Mouse (Mus musculus): ENCODE results near the gene Tnfrsf9. TPM values are rescaled to one million over a fixed set of nuclear protein-coding genes. Genes with fewer than 3 reads are reported as not detected.
A peak's percentile ranks its signal among the peaks of the same experiment; 100 is the strongest.

The Tnfrsf9 gene
- polyA plus RNA-seq, 1 experiment, result not detected

DNA sequence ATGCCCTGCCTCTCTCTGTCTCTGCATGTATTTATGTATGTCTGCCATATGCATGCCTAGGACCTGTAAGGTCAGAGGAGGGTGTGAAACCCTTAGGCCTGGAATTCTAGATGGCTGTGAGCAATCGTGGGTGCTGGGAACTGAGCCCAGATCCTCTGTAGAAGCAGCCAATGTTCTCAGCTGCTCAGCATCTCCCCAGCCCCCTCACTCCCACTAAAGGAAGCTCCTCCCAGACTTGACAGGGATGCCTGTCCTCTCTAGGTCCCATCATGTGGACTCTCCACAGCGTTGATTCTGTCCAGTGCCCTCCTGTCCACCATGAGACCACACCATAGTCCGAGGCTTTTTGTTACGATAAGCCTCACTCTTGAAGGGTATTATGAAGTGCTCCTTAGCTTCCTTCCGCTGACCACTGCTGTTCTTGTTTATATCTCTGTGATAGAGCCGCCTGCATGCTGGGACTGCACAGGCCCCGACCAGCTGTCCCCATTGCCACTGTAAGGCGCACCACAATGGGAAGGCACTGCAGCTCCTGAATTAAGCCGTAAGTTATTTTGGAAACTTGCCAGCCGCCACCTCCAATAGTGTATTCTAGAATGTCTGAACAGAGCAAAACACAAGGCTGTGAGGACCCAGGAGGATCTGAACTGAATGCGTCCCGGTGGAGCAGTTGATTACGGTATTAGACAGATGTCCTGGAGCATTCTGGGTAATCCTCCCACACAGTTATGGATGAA, 42.2 kb downstream of the Tnfrsf9 start:
- Histone ChIP-seq H3K4me1 (ENCODE audit: control insufficient read depth, insufficient read depth, low read length) (no peaks in the 10 kb centered on the region), H3K4me3 (ENCODE audit: insufficient read depth, low read length) (no peak overlapping the region), H3K27ac (ENCODE audit: insufficient read depth, low read depth, low read length) (no peak overlapping the region)
- TF ChIP-seq POLR2A (IDR thresholded peaks at IDR 0.05; ENCODE audit: borderline replicate concordance, low read depth, low read length), result no peak
- no peak for TF ChIP-seq CTCF (IDR thresholded peaks at IDR 0.05; ENCODE audit: low read depth, low read length)

DNA sequence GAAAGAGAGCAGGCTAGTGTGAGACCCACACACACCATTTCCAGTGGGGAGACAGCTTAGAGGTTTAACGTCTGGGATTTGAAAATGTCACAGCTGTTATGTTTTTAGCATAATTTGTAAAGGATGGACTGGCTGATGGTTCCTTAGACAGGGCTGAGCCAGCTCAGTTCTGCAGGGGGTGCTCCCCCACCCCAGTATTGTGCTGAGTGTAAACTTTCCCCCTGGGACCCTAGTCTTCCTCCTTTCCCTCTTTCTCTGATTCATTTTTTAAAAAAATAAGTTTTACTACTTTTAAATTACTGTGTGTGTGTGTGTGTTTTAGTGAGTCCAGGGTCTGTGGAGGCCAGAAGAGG, 42.7 kb downstream of the Tnfrsf9 start:
- TF ChIP-seq CTCF (IDR thresholded peaks at IDR 0.05; ENCODE audit: low read depth, low read length) (no peak), POLR2A (IDR thresholded peaks at IDR 0.05; ENCODE audit: borderline replicate concordance, low read depth, low read length) (no peak)
- Histone ChIP-seq H3K27ac (ENCODE audit: insufficient read depth, low read depth, low read length) (no peak overlapping the region), H3K4me1 (ENCODE audit: control insufficient read depth, insufficient read depth, low read length) (no peaks in the 10 kb centered on the region), H3K4me3 (ENCODE audit: insufficient read depth, low read length) (no peak overlapping the region)

DNA sequence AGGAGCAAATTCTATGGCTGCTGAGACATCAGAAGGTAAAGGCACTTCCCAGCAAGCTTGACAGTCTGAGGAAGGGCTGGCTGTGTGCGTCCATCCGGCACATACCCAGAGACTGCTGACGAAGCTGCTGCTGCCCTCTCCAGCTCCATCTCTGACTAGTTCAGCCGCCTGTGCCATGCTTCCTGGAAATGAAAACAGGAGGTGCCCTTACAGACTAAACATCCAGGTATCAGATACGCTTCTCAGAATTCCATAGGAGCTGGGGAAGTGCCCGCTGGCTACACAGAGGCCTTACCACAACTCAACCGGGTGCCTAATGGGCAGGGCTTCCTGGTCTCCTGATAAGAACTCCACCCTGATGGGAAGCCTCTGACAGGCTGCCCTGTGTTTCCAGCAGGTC, 44.2 kb downstream of the Tnfrsf9 start:
- TF ChIP-seq CTCF (IDR thresholded peaks at IDR 0.05; ENCODE audit: low read depth, low read length), result no peak
- TF ChIP-seq POLR2A (IDR thresholded peaks at IDR 0.05; ENCODE audit: borderline replicate concordance, low read depth, low read length), result no peak
- Histone ChIP-seq H3K4me3 (ENCODE audit: insufficient read depth, low read length) (no peak overlapping the region), H3K4me1 (ENCODE audit: control insufficient read depth, insufficient read depth, low read length) (no peaks in the 10 kb centered on the region), H3K27ac (ENCODE audit: insufficient read depth, low read depth, low read length) (no peak overlapping the region)

DNA sequence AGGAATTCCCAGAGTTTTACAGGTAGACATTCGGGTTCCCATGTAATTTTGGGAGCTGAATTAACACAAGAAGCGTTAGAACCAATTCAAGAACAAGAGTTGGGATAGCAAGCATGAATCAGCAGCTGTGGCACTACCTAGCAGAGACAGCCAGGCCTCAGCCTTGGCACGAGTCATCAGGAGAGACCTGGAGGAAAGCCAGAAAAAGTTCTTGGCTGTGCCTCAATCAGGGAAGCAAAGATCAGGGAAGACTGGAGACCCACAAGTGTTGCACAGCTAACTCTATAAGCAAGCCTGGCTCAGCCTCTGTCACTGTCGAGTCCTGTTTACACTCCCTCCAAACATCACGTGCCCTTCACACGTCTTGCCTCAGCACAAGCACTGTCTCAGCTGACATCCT, 47.9 kb downstream of the Tnfrsf9 start:
- no peak overlapping the region for H3K4me3 ChIP-seq (ENCODE audit: insufficient read depth, low read length)
- no peaks in the 10 kb centered on the region for H3K4me1 ChIP-seq (ENCODE audit: control insufficient read depth, insufficient read depth, low read length)
- H3K27ac ChIP-seq (ENCODE audit: insufficient read depth, low read depth, low read length), result no peak overlapping the region
- TF ChIP-seq POLR2A (IDR thresholded peaks at IDR 0.05; ENCODE audit: borderline replicate concordance, low read depth, low read length), result no peak
- no peak for TF ChIP-seq CTCF (IDR thresholded peaks at IDR 0.05; ENCODE audit: low read depth, low read length)

DNA sequence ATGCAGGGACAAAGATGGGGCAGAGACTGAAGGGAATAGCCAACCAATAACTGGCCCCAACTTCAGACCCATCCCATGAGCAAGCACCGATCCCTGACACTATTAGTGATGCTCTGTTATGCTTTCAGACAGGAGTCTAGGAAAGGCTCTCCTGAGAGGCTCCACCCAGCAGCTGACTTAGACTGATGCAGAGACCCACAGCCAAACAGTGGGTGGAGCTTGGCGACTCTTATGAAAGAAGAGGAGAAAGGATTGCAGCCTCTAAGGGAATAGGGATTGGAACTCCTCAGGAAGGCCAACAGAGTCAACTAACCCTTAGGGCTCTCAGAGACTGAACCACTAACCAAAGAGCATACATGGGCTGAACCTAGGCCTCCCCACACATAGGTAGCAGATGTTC, 49.3 kb downstream of the Tnfrsf9 start:
- no peaks in the 10 kb centered on the region for H3K4me1 ChIP-seq (ENCODE audit: control insufficient read depth, insufficient read depth, low read length)
- H3K27ac ChIP-seq (ENCODE audit: insufficient read depth, low read depth, low read length), result no peak overlapping the region
- no peak overlapping the region for H3K4me3 ChIP-seq (ENCODE audit: insufficient read depth, low read length)
- TF ChIP-seq CTCF (IDR thresholded peaks at IDR 0.05; ENCODE audit: low read depth, low read length) (no peak), POLR2A (IDR thresholded peaks at IDR 0.05; ENCODE audit: borderline replicate concordance, low read depth, low read length) (no peak)

DNA sequence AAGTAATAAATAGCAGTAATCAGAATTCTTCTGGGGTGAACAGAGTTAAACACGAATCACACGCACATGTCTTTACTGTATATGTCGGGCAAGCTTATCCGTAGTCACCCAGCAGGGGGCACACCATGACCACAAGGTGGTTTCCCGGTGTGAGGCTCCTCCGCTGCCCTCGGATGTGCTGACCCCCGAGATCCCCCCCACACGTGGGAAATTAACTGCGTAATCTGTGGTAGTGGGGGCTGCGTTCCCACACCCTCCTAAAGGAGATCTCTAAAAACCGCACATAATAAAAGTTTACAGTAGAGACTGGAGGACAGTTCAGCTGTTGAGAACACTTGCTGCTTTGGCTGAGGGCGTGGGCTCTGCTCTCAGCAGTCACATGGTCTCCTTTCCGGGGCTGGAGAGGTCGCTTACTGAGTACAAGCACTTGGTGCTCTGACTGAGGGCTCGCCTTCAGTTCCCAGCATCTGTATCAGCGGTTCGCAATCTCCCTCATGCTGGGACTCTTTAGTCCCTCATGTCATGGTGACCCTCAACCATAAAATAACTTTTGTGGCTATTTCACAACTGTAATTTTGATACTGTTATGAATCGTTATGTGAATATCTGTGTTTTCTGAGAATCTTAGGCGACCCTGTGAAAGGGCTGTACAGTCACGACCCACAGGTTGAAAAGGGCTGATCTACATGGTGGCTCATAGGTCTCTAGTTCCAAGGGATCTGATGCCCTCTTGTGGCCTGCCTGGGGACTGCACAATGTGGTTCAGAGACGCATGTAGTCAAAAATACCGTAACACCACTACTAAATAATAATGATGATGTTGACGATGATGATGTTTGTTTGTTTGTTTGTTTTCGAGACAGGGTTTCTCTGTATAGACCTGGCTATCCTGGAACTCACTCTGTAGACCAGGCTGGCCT, 50.5 kb downstream of the Tnfrsf9 start:
- Histone ChIP-seq H3K4me1 (ENCODE audit: control insufficient read depth, insufficient read depth, low read length) (no peaks in the 10 kb centered on the region), H3K27ac (ENCODE audit: insufficient read depth, low read depth, low read length) (no peak overlapping the region), H3K4me3 (ENCODE audit: insufficient read depth, low read length) (peak overlapping the region; percentile 16)
- TF ChIP-seq CTCF (IDR thresholded peaks at IDR 0.05; ENCODE audit: low read depth, low read length) (peak; percentile 58; the same call in 1 of the 2 replicates), POLR2A (IDR thresholded peaks at IDR 0.05; ENCODE audit: borderline replicate concordance, low read depth, low read length) (no peak)

DNA sequence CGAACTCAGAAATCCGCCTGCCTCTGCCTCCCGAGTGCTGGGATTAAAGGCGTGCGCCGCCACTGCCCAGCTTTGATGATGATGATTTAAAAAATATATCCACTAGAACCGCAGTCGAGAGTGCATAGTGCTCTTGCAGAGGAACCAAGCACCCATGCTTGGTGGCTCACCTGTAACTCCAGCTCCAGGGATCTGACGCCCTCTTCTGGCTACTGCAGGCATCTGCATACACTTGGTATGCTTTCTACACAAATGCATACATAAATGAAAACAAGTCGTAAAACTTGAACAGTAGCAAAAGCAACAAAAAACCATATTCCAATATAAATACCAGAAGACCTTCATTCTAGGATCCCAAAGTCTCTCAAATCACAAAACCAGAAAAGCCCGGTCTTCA, 51.2 kb downstream of the Tnfrsf9 start:
- H3K27ac ChIP-seq (ENCODE audit: insufficient read depth, low read depth, low read length), result no peak overlapping the region
- H3K4me1 ChIP-seq (ENCODE audit: control insufficient read depth, insufficient read depth, low read length), result no peaks in the 10 kb centered on the region
- TF ChIP-seq POLR2A (IDR thresholded peaks at IDR 0.05; ENCODE audit: borderline replicate concordance, low read depth, low read length) (no peak), CTCF (IDR thresholded peaks at IDR 0.05; ENCODE audit: low read depth, low read length) (no peak)
- H3K4me3 ChIP-seq (ENCODE audit: insufficient read depth, low read length), result no peak overlapping the region

DNA sequence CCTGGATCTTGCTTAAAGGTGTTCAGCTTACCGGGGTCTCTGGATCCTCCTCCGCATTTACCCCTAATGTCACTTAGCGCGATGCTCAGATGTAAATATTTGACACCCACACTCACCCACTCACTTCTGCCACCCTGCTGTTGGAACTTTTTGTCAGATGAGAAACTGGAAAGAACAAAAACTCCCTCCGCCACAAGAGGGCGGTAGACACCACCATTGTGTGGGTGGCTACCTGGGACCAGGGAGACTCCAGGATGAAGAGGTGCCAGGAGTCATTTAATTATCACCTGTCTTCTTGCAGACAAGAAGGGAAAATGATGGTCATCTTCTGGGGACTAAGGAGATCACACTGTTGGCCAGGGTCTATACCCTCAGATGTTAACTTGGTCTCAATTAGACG, 52.2 kb downstream of the Tnfrsf9 start:
- TF ChIP-seq POLR2A (IDR thresholded peaks at IDR 0.05; ENCODE audit: borderline replicate concordance, low read depth, low read length), result no peak
- peak; percentile 78 for TF ChIP-seq CTCF (IDR thresholded peaks at IDR 0.05; ENCODE audit: low read depth, low read length)
- H3K4me3 ChIP-seq (ENCODE audit: insufficient read depth, low read length), result no peak overlapping the region

DNA sequence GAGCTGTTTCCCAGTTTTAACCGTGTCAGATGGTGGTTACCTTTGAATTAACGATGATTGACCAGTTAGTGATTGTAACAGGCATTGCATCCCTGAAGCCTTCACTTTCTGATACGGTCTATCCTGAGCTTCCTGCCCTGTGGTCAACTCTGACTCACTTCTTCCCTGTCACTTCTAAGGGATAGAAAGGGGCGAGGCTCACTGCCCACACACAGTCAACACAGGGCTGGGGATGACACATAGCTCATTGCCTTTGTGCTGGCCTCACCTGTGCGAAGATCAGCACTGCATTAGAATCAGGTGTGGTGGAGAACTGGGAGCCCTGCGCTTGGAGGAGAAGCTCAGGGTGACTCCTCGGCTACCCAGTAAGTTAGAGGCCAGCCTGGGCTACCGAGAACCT, 54.6 kb downstream of the Tnfrsf9 start:
- no peak overlapping the region for H3K4me3 ChIP-seq (ENCODE audit: insufficient read depth, low read length)
- H3K27ac ChIP-seq (ENCODE audit: insufficient read depth, low read depth, low read length), result no peak overlapping the region
- no peaks in the 10 kb centered on the region for H3K4me1 ChIP-seq (ENCODE audit: control insufficient read depth, insufficient read depth, low read length)
- TF ChIP-seq POLR2A (IDR thresholded peaks at IDR 0.05; ENCODE audit: borderline replicate concordance, low read depth, low read length), result no peak
- no peak for TF ChIP-seq CTCF (IDR thresholded peaks at IDR 0.05; ENCODE audit: low read depth, low read length)

More for the DNA sequence above, 52.2 kb downstream of the Tnfrsf9 start:
- no peak overlapping the region for H3K27ac ChIP-seq (ENCODE audit: insufficient read depth, low read depth, low read length)
- H3K4me1 ChIP-seq (ENCODE audit: control insufficient read depth, insufficient read depth, low read length), result no peaks in the 10 kb centered on the region

DNA sequence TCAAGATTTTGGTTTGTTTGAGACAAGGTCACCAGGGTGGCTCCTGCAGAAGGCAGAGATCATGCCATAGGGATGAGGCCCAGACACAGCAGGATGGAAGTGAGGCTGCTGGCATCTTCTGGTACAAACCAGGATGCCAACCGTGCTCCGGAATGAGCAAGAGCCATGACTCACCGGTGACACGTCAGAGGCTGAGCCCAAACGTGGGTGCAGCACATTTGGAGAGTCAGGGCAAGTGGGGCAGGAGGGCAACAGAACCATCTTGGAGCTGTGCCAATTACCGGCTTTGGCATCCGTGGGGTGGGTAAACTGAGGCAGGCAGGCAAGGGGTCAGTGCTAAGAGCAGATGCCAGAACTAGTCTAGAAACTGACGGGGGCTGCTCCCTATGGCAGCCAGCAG, 58.9 kb downstream of the Tnfrsf9 start:
- TF ChIP-seq POLR2A (IDR thresholded peaks at IDR 0.05; ENCODE audit: borderline replicate concordance, low read depth, low read length) (no peak), CTCF (IDR thresholded peaks at IDR 0.05; ENCODE audit: low read depth, low read length) (no peak)
- no peak overlapping the region for H3K27ac ChIP-seq (ENCODE audit: insufficient read depth, low read depth, low read length)
- H3K4me1 ChIP-seq (ENCODE audit: control insufficient read depth, insufficient read depth, low read length), result no peaks in the 10 kb centered on the region
- no peak overlapping the region for H3K4me3 ChIP-seq (ENCODE audit: insufficient read depth, low read length)

Data from bone marrow macrophage, adult 2 months (primary cell).